Mouse (Mus musculus) colon, adult 2 months (tissue): ENCODE results near the gene Tapbp. TPM values are rescaled to one million over a fixed set of nuclear protein-coding genes. Genes with fewer than 3 reads are reported as not detected.

Source experiments
- polyA plus RNA-seq: library from polyadenylated mRNA; depleted of rRNA; stranded (reverse); fragments of >200 nt; gene quantifications from 2 replicates; pipeline ENCODE4 v1.2.3, GENCODE M21; 2012; rRNA removed

Gene Tapbp
- polyA plus RNA-seq = 244 and 249 TPM in 2 replicates

GRCm38 (mm10) chr17:33915671-33916250, at the start of gene Tapbp, which contains the start of gene Zbtb22:
TSS of gene Tapbp (plus strand) at chr17:33915899.
TSS of gene Zbtb22 (plus strand) at chr17:33915904.

GRCm38 (mm10) chr17:33873537-33873936, 42.2 kb upstream of the Tapbp start, which contains the start of gene Gm7029:
TSS of gene Gm7029 (plus strand) at chr17:33873837.

GRCm38 (mm10) chr17:33890533-33891059, 25.1 kb upstream of the Tapbp start, which contains the start of gene Kifc1:
TSS of gene Kifc1 (minus strand) at chr17:33890661.

GRCm38 (mm10) chr17:33904835-33905234, 10.9 kb upstream of the Tapbp start, which contains the start of gene Platr17:
TSS of gene Platr17 (plus strand) at chr17:33905135.

DNA sequence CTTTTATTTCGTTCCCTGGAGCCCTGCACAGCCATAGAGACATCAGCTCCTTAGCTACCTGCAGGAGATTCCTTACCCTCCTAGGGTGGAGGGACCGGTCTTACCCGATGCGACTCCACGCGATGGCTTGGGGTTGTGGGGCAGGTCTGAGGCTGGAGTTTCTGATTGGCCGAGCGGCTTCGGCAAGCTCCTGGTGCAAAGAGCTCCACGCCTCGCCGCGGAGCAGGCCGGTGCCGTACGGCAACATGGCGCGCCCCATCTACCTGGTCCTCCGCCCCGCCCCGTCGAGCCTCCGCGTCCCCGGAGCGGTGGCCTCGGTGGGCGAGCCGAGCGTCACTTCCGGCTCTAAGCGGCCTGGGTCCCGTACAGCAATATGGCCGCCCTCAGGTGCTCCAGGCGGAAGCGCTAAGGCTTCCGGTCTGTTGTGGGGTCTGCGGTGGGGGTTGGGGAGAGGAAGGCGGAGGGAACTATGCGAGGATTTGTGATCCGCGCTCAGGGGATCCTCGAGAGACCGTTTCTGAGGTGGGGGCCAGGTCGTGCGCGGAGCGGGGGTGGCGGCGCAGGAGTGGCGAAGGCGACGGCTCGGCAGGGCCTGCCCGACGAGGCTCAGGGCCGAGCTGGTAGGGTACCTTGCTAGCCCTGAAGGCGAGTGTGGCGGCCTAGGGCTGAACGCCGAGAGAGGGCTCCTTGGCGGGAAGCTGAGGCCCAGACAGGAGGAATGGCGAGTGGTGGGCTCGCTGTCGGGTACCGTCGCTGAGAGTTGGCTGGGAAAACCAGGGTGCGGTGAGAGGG, 6.4 kb upstream of the Tapbp start, which contains the start of gene Daxx:
Gene Daxx (plus strand): TSS at position 338 of the 792 bp plus-strand sequence.

GRCm38 (mm10) chr17:33929371-33930279, 13.9 kb downstream of the Tapbp start, which contains the start of gene Rgl2:
TSS of gene Rgl2 (plus strand) at chr17:33929543.

GRCm38 (mm10) chr17:33940206-33940805, 24.6 kb downstream of the Tapbp start, which contains the start of the genes Pfdn6 and Wdr46:
TSS of gene Pfdn6 (minus strand) at chr17:33940343.
TSS of gene Wdr46 (plus strand) at chr17:33940660.

DNA sequence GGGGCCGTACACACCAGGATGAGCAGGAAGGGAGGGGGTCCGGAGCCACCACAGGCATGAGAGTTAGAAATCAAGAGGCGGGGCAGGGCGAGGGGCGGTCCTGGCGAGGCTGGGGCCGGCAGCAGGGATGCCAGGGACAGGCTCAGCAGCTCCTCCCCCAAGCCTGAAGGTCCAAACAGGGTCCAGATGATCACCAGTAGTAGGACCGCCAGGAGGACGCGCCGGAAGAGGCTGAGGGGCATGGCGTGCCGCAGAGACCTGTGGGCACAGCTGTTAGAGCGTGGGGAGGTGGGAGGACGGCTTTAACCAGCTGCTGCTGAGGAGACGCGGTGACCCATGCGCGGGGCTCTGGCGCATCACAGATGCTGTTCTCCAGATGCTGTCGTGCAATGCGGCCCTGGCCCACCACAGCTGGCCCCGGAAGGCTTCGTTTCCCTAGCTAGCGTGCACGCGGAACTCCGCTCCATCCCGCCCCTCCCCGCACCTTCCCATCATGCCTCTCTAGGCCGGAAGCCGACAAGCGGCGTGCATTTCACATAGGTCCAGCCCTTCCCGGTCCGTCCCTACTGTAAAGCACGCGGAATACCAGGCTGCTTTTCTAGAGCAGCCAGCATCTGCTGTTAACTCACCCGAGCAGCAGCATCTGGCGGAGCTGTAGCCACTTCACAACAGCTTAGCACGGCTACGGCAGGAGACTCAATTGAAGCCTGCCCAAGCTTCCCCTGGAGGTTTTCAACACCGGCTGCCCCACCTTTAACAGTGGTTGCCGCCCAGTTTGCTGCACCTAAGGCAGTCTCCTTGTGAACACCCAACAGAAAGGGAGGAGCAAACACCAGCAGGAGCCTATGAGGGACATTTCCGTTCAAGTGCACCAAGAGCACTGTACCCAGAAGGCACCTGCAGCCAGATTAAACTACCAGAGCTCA, 35.6 kb downstream of the Tapbp start, which contains the start of gene B3galt4:
Gene B3galt4 (minus strand): TSS at position 468 of the 926 bp plus-strand sequence.

GRCm38 (mm10) chr17:33955555-33956214, 40.0 kb downstream of the Tapbp start, which contains the start of the genes Vps52 and Rps18:
TSS of gene Vps52 (plus strand) at chr17:33955812.
TSS of gene Rps18 (minus strand) at chr17:33956001.

Other genes starting within 250 kb of the Tapbp start
- gene Hnrnpm, start 229.0 kb upstream of the Tapbp start, polyA plus RNA-seq = 78.7 and 84.2 TPM in 2 replicates
- gene March2, start 197.2 kb upstream of the Tapbp start, polyA plus RNA-seq = 85.9 and 104 TPM in 2 replicates
- gene Rab11b, start 155.4 kb upstream of the Tapbp start, polyA plus RNA-seq = 299 and 329 TPM in 2 replicates
- gene Angptl4, start 134.1 kb upstream of the Tapbp start, polyA plus RNA-seq = 5.4 and 9.5 TPM in 2 replicates
- 30.2 and 34.8 TPM in 2 replicates for gene Kank3, start 105.4 kb upstream of the Tapbp start, polyA plus RNA-seq
- gene Rps28, start 91.3 kb upstream of the Tapbp start, polyA plus RNA-seq = 815 and 940 TPM in 2 replicates
- 580 and 659 TPM in 2 replicates for gene Ndufa7, start 91.3 kb upstream of the Tapbp start, polyA plus RNA-seq
- 61.8 and 108 TPM in 2 replicates for gene Cd320, start 72.8 kb upstream of the Tapbp start, polyA plus RNA-seq
- gene Gm7029, start 42.1 kb upstream of the Tapbp start, polyA plus RNA-seq = not detected in 2 replicates
- 12.1 and 12.9 TPM in 2 replicates for gene Kifc1, start 25.2 kb upstream of the Tapbp start, polyA plus RNA-seq
- gene Platr17, start 10.8 kb upstream of the Tapbp start, polyA plus RNA-seq = not detected in 2 replicates
- gene Daxx, start 6.5 kb upstream of the Tapbp start, polyA plus RNA-seq = 32.6 and 36.6 TPM in 2 replicates
- 97.9 and 111 TPM in 2 replicates for gene Zbtb22, start within 50 bp of the Tapbp start, polyA plus RNA-seq
- gene Rgl2, start 13.6 kb downstream of the Tapbp start, polyA plus RNA-seq = 131 and 156 TPM in 2 replicates
- gene Pfdn6, start 24.4 kb downstream of the Tapbp start, polyA plus RNA-seq = 18.8 and 21.1 TPM in 2 replicates
- gene Wdr46, start 24.8 kb downstream of the Tapbp start, polyA plus RNA-seq = 15.9 and 18.7 TPM in 2 replicates
- gene B3galt4, start 35.6 kb downstream of the Tapbp start, polyA plus RNA-seq = 24.6 and 27.7 TPM in 2 replicates
- gene Vps52, start 39.9 kb downstream of the Tapbp start, polyA plus RNA-seq = 54.1 and 71.0 TPM in 2 replicates
- 366 and 518 TPM in 2 replicates for gene Rps18, start 40.1 kb downstream of the Tapbp start, polyA plus RNA-seq
- 2,709 and 3,111 TPM in 2 replicates for gene H2-K1, start 84.4 kb downstream of the Tapbp start, polyA plus RNA-seq
- gene Ring1, start 108.8 kb downstream of the Tapbp start, polyA plus RNA-seq = 80.0 and 97.6 TPM in 2 replicates
- 114 and 160 TPM in 2 replicates for gene H2-Ke6, start 112.2 kb downstream of the Tapbp start, polyA plus RNA-seq
- 206 and 248 TPM in 2 replicates for gene Slc39a7, start 115.8 kb downstream of the Tapbp start, polyA plus RNA-seq
- gene Rxrb, start 115.9 kb downstream of the Tapbp start, polyA plus RNA-seq = 83.2 and 89.6 TPM in 2 replicates
- 1.3 and 1.8 TPM in 2 replicates for gene Col11a2, start 123.5 kb downstream of the Tapbp start, polyA plus RNA-seq
- 8.8 and 10.4 TPM in 2 replicates for gene H2-Oa, start 176.4 kb downstream of the Tapbp start, polyA plus RNA-seq
- gene H2-DMa, start 203.6 kb downstream of the Tapbp start, polyA plus RNA-seq = 33.6 and 41.0 TPM in 2 replicates
- gene Brd2, start 206.7 kb downstream of the Tapbp start, polyA plus RNA-seq = 82.1 and 90.7 TPM in 2 replicates
- gene H2-DMb2, start 227.4 kb downstream of the Tapbp start, polyA plus RNA-seq = 18.1 and 19.6 TPM in 2 replicates
- gene H2-DMb1, start 237.2 kb downstream of the Tapbp start, polyA plus RNA-seq = 38.9 and 63.4 TPM in 2 replicates